Mouse (Mus musculus) MEL (cell line): ENCODE measurements around the gene Rwdd3.

Source experiments
- CTCF ChIP-seq, 3 experiments: IDR thresholded peaks in 2 of 3; conservative IDR thresholded peaks in 1 of 3; 2 replicates each; pipeline ENCODE4 v1.5.1; 2011 to 2012; ENCODE audit warnings: low read length in 3 of 3, low read depth in 2 of 3, mild to moderate bottlenecking in 2 of 3, improper control_type of control experiment in 1 of 3, inconsistent platforms in 1 of 3, mixed read lengths in 1 of 3, moderate library complexity in 1 of 3; ENCODE audit not compliant: control insufficient read depth in 1 of 3, insufficient read depth in 1 of 3, poor library complexity in 1 of 3, severe bottlenecking in 1 of 3
- EP300 ChIP-seq, 2 experiments: IDR thresholded peaks; 2 replicates each; pipeline ENCODE4 v1.6.1; 2011; ENCODE audit warnings: improper control_type of control experiment in 2 of 2, low read length in 2 of 2, low read depth in 1 of 2, mild to moderate bottlenecking in 1 of 2
- ETS1 ChIP-seq: IDR thresholded peaks from 2 replicates; pipeline ENCODE4 v1.6.1; 2012; ENCODE audit warnings: low read depth, mild to moderate bottlenecking, inconsistent platforms, low read length, improper control_type of control experiment, moderate library complexity
- GATA1 ChIP-seq: IDR thresholded peaks from 2 replicates; pipeline ENCODE4 v1.6.1; 2011; ENCODE audit warnings: low read depth, low read length, improper control_type of control experiment
- KAT2A ChIP-seq: conservative IDR thresholded peaks from 2 replicates; pipeline ENCODE4 v1.6.1; 2012; ENCODE audit warnings: low read depth, low read length, improper control_type of control experiment, inconsistent platforms
- MAFK ChIP-seq: IDR thresholded peaks from 2 replicates; pipeline ENCODE4 v1.6.1; 2011; ENCODE audit warnings: low read depth, mild to moderate bottlenecking, low read length, improper control_type of control experiment, borderline replicate concordance
- MXI1 ChIP-seq: IDR thresholded peaks from 2 replicates; pipeline ENCODE4 v1.6.1; 2011; ENCODE audit warnings: mild to moderate bottlenecking, low read depth, low read length, improper control_type of control experiment
- NELFE ChIP-seq: IDR thresholded peaks from 2 replicates; pipeline ENCODE4 v1.6.1; 2011; ENCODE audit warnings: low read depth, low read length, improper control_type of control experiment
- POLR2A ChIP-seq, 2 experiments: IDR thresholded peaks; 2 replicates each; pipeline ENCODE4 v1.6.1; 2011 to 2012; ENCODE audit warnings: low read length in 2 of 2, mild to moderate bottlenecking in 2 of 2, control low read depth in 1 of 2, improper control_type of control experiment in 1 of 2, low read depth in 1 of 2, moderate library complexity in 1 of 2; ENCODE audit not compliant: control insufficient read depth in 1 of 2, insufficient read depth in 1 of 2, poor library complexity in 1 of 2
- POLR2AphosphoS2 ChIP-seq: IDR thresholded peaks from 2 replicates; pipeline ENCODE4 v1.6.1; 2011; ENCODE audit warnings: low read length, improper control_type of control experiment
- SMC3 ChIP-seq: IDR thresholded peaks from 2 replicates; pipeline ENCODE4 v1.6.1; 2011; ENCODE audit warnings: low read depth, low read length, improper control_type of control experiment
- USF2 ChIP-seq, 2 experiments: IDR thresholded peaks; 2 replicates each; pipeline ENCODE4 v1.6.1; 2011 to 2012; ENCODE audit warnings: improper control_type of control experiment in 2 of 2, low read length in 2 of 2, borderline replicate concordance in 1 of 2, inconsistent platforms in 1 of 2, low read depth in 1 of 2, mild to moderate bottlenecking in 1 of 2; ENCODE audit not compliant: insufficient read depth in 1 of 2

DNA sequence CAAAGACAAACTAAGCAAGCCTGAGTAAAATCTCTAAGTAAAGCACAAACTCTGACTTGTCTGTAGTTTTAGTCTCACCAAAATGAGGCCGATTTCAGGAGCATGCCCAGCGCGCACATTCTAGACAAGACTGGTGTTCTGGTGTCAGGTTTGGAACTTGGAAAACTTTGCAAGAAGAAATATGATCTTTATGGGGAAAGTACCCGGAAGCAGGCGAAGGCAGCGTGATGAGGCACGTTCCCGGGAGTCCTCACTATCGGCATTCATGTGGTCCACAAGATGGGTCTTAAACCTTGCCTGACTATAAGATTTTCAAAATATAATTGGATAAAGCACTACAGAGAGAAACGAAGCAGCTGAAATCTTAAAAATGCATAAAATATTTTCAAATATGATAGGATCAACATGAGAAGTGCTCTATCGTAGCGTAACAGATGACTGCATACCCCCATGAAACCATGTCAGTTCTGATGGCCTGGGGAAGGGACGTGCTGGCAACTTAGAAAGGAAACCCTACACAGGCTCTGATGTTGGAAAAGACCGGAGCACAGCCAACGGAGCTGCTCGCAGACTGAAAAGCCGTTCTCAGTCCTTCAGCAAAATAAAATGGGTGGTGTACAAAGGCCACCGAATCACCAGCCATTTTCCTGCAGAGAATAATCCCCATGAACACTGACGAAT, 34.8 kb upstream of the Rwdd3 start:
- no peak for TF ChIP-seq POLR2AphosphoS2
- TF ChIP-seq ETS1, result no peak
- TF ChIP-seq GATA1, result no peak
- no peak for TF ChIP-seq CTCF (IDR thresholded peaks at IDR 0.05 in 2 of 3, conservative IDR thresholded peaks at IDR 0.05 in 1 of 3; ENCODE audit: control insufficient read depth in 1 of 3, insufficient read depth in 1 of 3, low read depth in 2 of 3, low read length in 3 of 3, poor library complexity in 1 of 3, severe bottlenecking in 1 of 3)
- TF ChIP-seq MXI1, result no peak
- TF ChIP-seq USF2 (IDR thresholded peaks at IDR 0.05; ENCODE audit: borderline replicate concordance in 1 of 2, insufficient read depth in 1 of 2, low read depth in 1 of 2, low read length in 2 of 2), result no peak
- TF ChIP-seq EP300 (IDR thresholded peaks at IDR 0.05; ENCODE audit: low read depth in 1 of 2, low read length in 2 of 2), result no peak
- TF ChIP-seq NELFE, result no peak
- TF ChIP-seq POLR2A (IDR thresholded peaks at IDR 0.05; ENCODE audit: control insufficient read depth in 1 of 2, insufficient read depth in 1 of 2, low read depth in 1 of 2, low read length in 2 of 2, poor library complexity in 1 of 2), result no peak
- no peak for TF ChIP-seq SMC3
- no peak for TF ChIP-seq KAT2A
- no peak for TF ChIP-seq MAFK
